Mouse (Mus musculus): ENCODE measurements around the gene Scn1a. TPM values are rescaled to one million over a fixed set of nuclear protein-coding genes. Genes with fewer than 3 reads are reported as not detected.

The Scn1a gene
- total and polyA plus RNA-seq, 2 experiments from 2014 or later: 0.03 TPM; not detected in 1

DNA sequence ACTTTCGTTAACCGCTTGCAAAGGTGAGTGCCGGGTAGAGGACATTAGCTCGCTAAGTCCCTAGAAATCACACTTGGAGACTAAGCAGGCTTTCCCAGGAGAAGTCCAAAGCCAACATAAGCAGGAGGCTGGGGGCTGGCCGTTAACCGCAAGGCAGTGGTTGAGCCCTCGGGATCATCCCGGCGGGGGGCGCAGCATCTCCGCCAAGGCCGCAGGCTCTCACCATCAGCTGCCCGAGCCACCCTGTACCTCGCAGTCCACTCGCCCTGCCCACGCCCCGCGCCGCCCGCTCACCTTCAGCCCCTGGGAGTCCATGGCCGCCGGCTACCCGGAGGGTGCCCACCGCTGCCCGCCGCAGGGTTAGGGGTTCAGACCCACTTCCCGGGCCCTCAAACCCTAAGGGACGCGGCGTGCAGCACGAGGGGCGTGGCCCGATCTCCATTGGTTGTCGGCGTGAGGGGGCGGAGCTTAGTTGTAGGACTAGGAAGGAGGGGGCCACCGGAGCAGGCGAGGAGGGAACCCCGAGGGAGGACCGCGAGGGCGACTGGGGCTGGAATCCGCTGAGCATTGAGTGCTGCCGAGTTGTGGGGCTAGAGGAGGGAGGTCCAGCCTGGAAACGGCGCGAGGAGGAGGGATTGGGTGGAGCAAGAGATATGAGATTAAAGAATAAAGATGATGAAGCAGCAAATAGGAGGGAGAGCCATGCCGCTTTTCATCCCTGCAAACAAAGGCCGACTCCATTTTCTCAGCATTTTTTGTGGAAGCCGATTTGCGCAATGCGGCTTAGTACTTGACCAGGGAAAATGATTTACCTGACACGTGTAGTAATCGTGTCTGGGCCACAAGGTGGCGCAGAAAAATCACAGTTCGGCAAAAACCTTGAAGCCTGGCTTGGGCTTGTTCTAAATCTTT is 184.2 kb downstream of the Scn1a start, which contains the start of gene Ttc21b:
TSS of gene Ttc21b (minus strand) at position 398 of the 912 bp plus-strand sequence.
- Histone ChIP-seq H3K27ac (ENCODE audit: low read depth) (peak within 1 kb of the TSS; percentile 60; the same call in 1 of the 2 replicates), H3K4me1 (ENCODE audit: control insufficient read depth, insufficient read depth) (no peaks in the 10 kb centered on the region), H3K9ac (replicated peaks; ENCODE audit: low read depth, low read length) (peak within 1 kb of the TSS; percentile 67), H3K36me3 (replicated peaks; ENCODE audit: control insufficient read depth, insufficient read depth, low read length) (0 out of 2 replicates have a peak, but pooled peaks cover 8% of the 10 kb centered on the region), H3K9me3 (replicated peaks; ENCODE audit: control insufficient read depth, low read length) (no peaks in the 10 kb centered on the region), H3K27me3 (ENCODE audit: control insufficient read depth, insufficient read depth, low read length) (no peaks in the 10 kb centered on the region), H3K4me3 (ENCODE audit: low read depth, low read length) (peak within 1 kb of the TSS; percentile 96), H3K4me2 (ENCODE audit: low read depth, low read length) (peak within 1 kb of the TSS; percentile 98)
- WGBS: under 1% methylated on average over 54 of the region's 56 CpGs
- ATAC-seq (ENCODE audit: insufficient read depth, low read depth) (peak; percentile 99), DNase-seq (ENCODE audit: low spot score) (peak; percentile 97)
- peak; percentile 71 for TF ChIP-seq CTCF (IDR thresholded peaks at IDR 0.05; ENCODE audit: low read depth)
- no peak for TF ChIP-seq EP300 (IDR thresholded peaks at IDR 0.05; ENCODE audit: low read depth)

DNA sequence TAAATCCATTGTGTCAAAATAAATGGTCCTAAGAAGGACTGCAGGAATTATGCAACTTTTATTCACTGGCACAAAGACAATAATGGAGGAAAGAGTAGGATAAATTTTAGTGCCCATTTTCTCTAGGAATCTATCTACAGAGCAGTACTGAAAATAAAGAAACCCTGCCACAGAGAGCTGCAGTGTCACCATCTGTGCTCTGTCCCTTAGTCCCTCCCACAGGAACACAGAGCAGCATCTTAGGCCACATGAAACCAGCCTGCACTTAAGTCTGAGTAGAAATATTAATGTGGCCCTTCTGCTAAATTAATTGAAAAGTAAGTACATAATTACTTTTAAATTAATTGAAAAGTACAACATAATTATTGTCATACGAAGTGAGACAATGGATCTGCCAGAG is 196.6 kb downstream of the Scn1a start:
- H3K9ac ChIP-seq (replicated peaks; ENCODE audit: low read depth, low read length): no peak overlapping the region
- H3K4me3 ChIP-seq (ENCODE audit: low read depth, low read length): no peak overlapping the region
- 82% methylated on average over 1 of the region's 1 CpGs for WGBS
- no peaks in the 10 kb centered on the region for H3K4me1 ChIP-seq (ENCODE audit: control insufficient read depth, insufficient read depth)
- H3K27me3 ChIP-seq (ENCODE audit: control insufficient read depth, insufficient read depth, low read length): no peaks in the 10 kb centered on the region
- DNase-seq (ENCODE audit: low spot score) (no peak), ATAC-seq (ENCODE audit: insufficient read depth, low read depth) (no peak)
- H3K27ac ChIP-seq (ENCODE audit: low read depth): no peak overlapping the region
- no peak for TF ChIP-seq EP300 (IDR thresholded peaks at IDR 0.05; ENCODE audit: low read depth)
- no peak for TF ChIP-seq CTCF (IDR thresholded peaks at IDR 0.05; ENCODE audit: low read depth)
- H3K9me3 ChIP-seq (replicated peaks; ENCODE audit: control insufficient read depth, low read length): no peaks in the 10 kb centered on the region
- no peak overlapping the region for H3K4me2 ChIP-seq (ENCODE audit: low read depth, low read length)
- H3K36me3 ChIP-seq (replicated peaks; ENCODE audit: control insufficient read depth, insufficient read depth, low read length): peaks cover 20% of the 10 kb centered on the region

DNA sequence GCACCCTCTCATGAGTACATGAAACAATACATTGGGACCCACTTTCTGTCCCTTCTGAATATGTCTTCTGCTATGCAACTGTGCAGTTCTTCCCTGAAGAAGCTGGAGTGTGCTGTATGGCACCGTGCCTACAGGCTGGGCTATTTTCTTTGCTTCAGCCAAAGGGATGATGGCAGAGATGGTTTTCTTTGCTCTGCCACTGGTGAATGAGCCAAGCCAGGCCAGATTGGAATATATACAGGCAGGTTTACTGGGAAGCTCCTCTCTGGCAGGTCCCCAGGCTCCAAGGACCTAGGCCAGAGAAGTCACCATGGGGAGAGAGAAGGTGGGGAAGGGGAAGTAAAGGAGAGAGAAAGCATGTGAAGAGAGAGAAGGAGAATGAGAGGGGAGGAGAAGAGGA is 200.3 kb downstream of the Scn1a start:
- no peaks in the 10 kb centered on the region for H3K27me3 ChIP-seq (ENCODE audit: control insufficient read depth, insufficient read depth, low read length)
- WGBS: 74% methylated on average over 1 of the region's 1 CpGs
- ATAC-seq (ENCODE audit: insufficient read depth, low read depth): no peak

DNA sequence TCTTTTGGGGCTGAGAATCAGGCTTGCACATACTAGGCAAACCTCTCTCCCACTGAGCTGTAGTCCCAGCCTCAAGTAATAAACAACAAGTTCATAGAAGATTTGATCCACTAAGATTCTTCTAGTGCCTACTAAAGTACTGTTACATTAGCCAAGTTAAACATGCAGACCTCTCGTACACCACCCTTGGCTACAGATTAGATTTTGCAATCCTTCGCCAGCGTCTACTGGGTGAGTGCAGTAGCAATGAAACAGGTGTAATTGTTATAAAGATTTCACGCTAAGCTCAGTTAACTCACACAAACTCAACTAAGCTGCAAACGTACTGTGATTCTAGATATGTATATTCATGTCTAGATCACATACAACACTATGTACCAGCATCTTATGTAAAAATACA is 201.8 kb downstream of the Scn1a start:
- ATAC-seq (ENCODE audit: insufficient read depth, low read depth) (no peak), DNase-seq (ENCODE audit: low spot score) (no peak)
- no peak overlapping the region for H3K27ac ChIP-seq (ENCODE audit: low read depth)
- H3K4me3 ChIP-seq (ENCODE audit: low read depth, low read length): no peak overlapping the region
- H3K36me3 ChIP-seq (replicated peaks; ENCODE audit: control insufficient read depth, insufficient read depth, low read length): peaks cover 20% of the 10 kb centered on the region; the same call in 1 of the 2 replicates
- no peak overlapping the region for H3K9ac ChIP-seq (replicated peaks; ENCODE audit: low read depth, low read length)
- TF ChIP-seq EP300 (IDR thresholded peaks at IDR 0.05; ENCODE audit: low read depth): no peak
- no peak for TF ChIP-seq CTCF (IDR thresholded peaks at IDR 0.05; ENCODE audit: low read depth)
- H3K9me3 ChIP-seq (replicated peaks; ENCODE audit: control insufficient read depth, low read length): no peaks in the 10 kb centered on the region
- no peaks in the 10 kb centered on the region for H3K4me1 ChIP-seq (ENCODE audit: control insufficient read depth, insufficient read depth)
- no peaks in the 10 kb centered on the region for H3K27me3 ChIP-seq (ENCODE audit: control insufficient read depth, insufficient read depth, low read length)
- H3K4me2 ChIP-seq (ENCODE audit: low read depth, low read length): no peak overlapping the region
- WGBS: 78% methylated on average over 5 of the region's 5 CpGs

More for the DNA sequence above, 200.3 kb downstream of the Scn1a start:
- Histone ChIP-seq H3K36me3 (replicated peaks; ENCODE audit: control insufficient read depth, insufficient read depth, low read length) (peaks cover 20% of the 10 kb centered on the region; the same call in 1 of the 2 replicates), H3K4me2 (ENCODE audit: low read depth, low read length) (no peak overlapping the region), H3K4me3 (ENCODE audit: low read depth, low read length) (no peak overlapping the region), H3K9me3 (replicated peaks; ENCODE audit: control insufficient read depth, low read length) (no peaks in the 10 kb centered on the region), H3K27ac (ENCODE audit: low read depth) (no peak overlapping the region), H3K4me1 (ENCODE audit: control insufficient read depth, insufficient read depth) (no peaks in the 10 kb centered on the region), H3K9ac (replicated peaks; ENCODE audit: low read depth, low read length) (no peak overlapping the region)
- TF ChIP-seq CTCF (IDR thresholded peaks at IDR 0.05; ENCODE audit: low read depth) (no peak), EP300 (IDR thresholded peaks at IDR 0.05; ENCODE audit: low read depth) (no peak)
- no peak for DNase-seq (ENCODE audit: low spot score)

DNA sequence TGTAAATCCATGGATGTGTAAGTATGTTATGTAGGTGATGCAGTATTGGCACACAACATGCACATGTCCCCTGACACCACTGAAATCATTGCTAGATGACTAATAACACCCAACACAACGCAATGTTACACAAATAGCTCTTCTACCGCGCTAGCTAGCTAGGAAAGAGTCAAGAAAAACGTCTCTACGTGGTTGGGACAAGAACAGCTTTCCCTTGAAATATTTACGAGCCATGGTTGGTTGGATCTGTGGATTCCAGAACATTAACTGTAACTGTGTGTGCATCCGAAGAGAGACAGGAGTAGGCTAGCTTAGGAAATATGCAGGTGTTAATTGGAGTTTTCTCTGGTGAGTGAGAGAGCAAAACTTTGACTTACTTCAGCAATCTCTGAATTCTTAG is 219.7 kb downstream of the Scn1a start:
- Histone ChIP-seq H3K4me3 (ENCODE audit: low read depth, low read length) (no peak overlapping the region), H3K27me3 (ENCODE audit: control insufficient read depth, insufficient read depth, low read length) (no peaks in the 10 kb centered on the region), H3K4me1 (ENCODE audit: control insufficient read depth, insufficient read depth) (no peaks in the 10 kb centered on the region), H3K9me3 (replicated peaks; ENCODE audit: control insufficient read depth, low read length) (no peaks in the 10 kb centered on the region), H3K36me3 (replicated peaks; ENCODE audit: control insufficient read depth, insufficient read depth, low read length) (peaks cover 19% of the 10 kb centered on the region), H3K9ac (replicated peaks; ENCODE audit: low read depth, low read length) (no peak overlapping the region), H3K4me2 (ENCODE audit: low read depth, low read length) (no peak overlapping the region), H3K27ac (ENCODE audit: low read depth) (no peak overlapping the region)
- DNase-seq (ENCODE audit: low spot score) (no peak), ATAC-seq (ENCODE audit: insufficient read depth, low read depth) (no peak)
- no peak for TF ChIP-seq EP300 (IDR thresholded peaks at IDR 0.05; ENCODE audit: low read depth)
- no peak for TF ChIP-seq CTCF (IDR thresholded peaks at IDR 0.05; ENCODE audit: low read depth)
- WGBS: 92% methylated on average over 7 of the region's 7 CpGs

Other genes starting within 250 kb of the Scn1a start
- gene Ttc21b, start 184.2 kb downstream of the Scn1a start, total RNA-seq (2014; rRNA removed; ENCODE audit: low replicate concordance): 3.4 TPM in 2 replicates
- 2.8 and 3.6 TPM in 2 replicates for gene Ttc21b, start 184.2 kb downstream of the Scn1a start, polyA plus RNA-seq (2015; fragmentation: Nextera tagmentation; extraction: Ambion mirVana)
- not detected in 2 replicates for gene Scn9a, start 194.1 kb upstream of the Scn1a start, total RNA-seq (2014; rRNA removed; ENCODE audit: low replicate concordance)
- gene Scn9a, start 194.1 kb upstream of the Scn1a start, polyA plus RNA-seq (2015; fragmentation: Nextera tagmentation; extraction: Ambion mirVana): 0.01 TPM in 1 of 2 replicates, not detected in the other